Mouse (Mus musculus) ES-Bruce4 (cell line): ENCODE results near the gene Actl11. TPM values are rescaled to one million over a fixed set of nuclear protein-coding genes. Genes with fewer than 3 reads are reported as not detected.

Experiments used
- H3K27ac ChIP-seq: 2 replicates; pipeline ENCODE4 v1.5.1; 2012; ENCODE audit warnings: low read length, inconsistent platforms; ENCODE audit not compliant: insufficient read depth
- H3K27me3 ChIP-seq: 2 replicates; pipeline ENCODE4 v1.6.1; 2012; ENCODE audit warnings: mild to moderate bottlenecking, low read length, inconsistent platforms; ENCODE audit not compliant: control insufficient read depth, poor library complexity, insufficient read depth, severe bottlenecking
- H3K36me3 ChIP-seq: 2 replicates; pipeline ENCODE4 v1.6.1; 2012; ENCODE audit warnings: inconsistent platforms, mild to moderate bottlenecking, low read length, moderate library complexity; ENCODE audit not compliant: control insufficient read depth, poor library complexity, insufficient read depth, severe bottlenecking
- H3K4me1 ChIP-seq: one replicate; pipeline ENCODE4 v1.8.1; 2011; ENCODE audit warnings: low read length; ENCODE audit not compliant: control insufficient read depth, insufficient read depth
- H3K4me3 ChIP-seq: 2 replicates; pipeline ENCODE4 v1.5.1; 2011; ENCODE audit warnings: low read depth, mild to moderate bottlenecking, low read length
- H3K9ac ChIP-seq: 2 replicates; pipeline ENCODE4 v1.6.1; 2012; ENCODE audit warnings: low read depth, mild to moderate bottlenecking, inconsistent platforms; ENCODE audit not compliant: poor library complexity, severe bottlenecking
- H3K9me3 ChIP-seq: replicated peaks from 2 replicates; pipeline ENCODE4 v1.6.1; 2012; ENCODE audit warnings: mild to moderate bottlenecking, low read length, inconsistent platforms; ENCODE audit not compliant: control insufficient read depth, poor library complexity, insufficient read depth, severe bottlenecking
- CTCF ChIP-seq: IDR thresholded peaks from one replicate; pipeline ENCODE4 v1.8.1; 2011; ENCODE audit warnings: low read depth, low read length
- EP300 ChIP-seq: IDR thresholded peaks from 2 replicates; pipeline ENCODE4 v1.6.1; 2011; ENCODE audit warnings: low read depth, low read length; ENCODE audit not compliant: insufficient read depth
- POLR2A ChIP-seq: IDR thresholded peaks from one replicate; pipeline ENCODE4 v1.8.1; 2011; ENCODE audit warnings: low read length; ENCODE audit not compliant: insufficient read depth
- polyA plus RNA-seq: library from polyadenylated mRNA; stranded (reverse); fragments of >200 nt; gene quantifications from 2 replicates; pipeline ENCODE4 v1.2.4, GENCODE M21; 2011; ENCODE audit warnings: low read depth; ENCODE audit not compliant: missing spikeins, insufficient read depth, insufficient read length

Actl11 gene
- polyA plus RNA-seq, 1 experiment = not detected

GRCm38 (mm10) chr9:107950460-107951355, 22.4 kb downstream of the Actl11 start:
- H3K4me1 ChIP-seq = no peaks in the 10 kb centered on the region
- H3K9ac ChIP-seq = peak overlapping the region; percentile 11; the same call in 1 of the 2 replicates
- no peak overlapping the region for H3K27ac ChIP-seq
- no peaks in the 10 kb centered on the region for H3K27me3 ChIP-seq
- H3K36me3 ChIP-seq = no peaks in the 10 kb centered on the region
- H3K9me3 ChIP-seq = no peaks in the 10 kb centered on the region
- TF ChIP-seq EP300 = no peak
- TF ChIP-seq POLR2A = no peak
- TF ChIP-seq CTCF = no peak
- peak overlapping the region; percentile 64 for H3K4me3 ChIP-seq

- H3K4me1 ChIP-seq = no peaks in the 10 kb centered on the region
- H3K9me3 ChIP-seq = no peaks in the 10 kb centered on the region
- no peaks in the 10 kb centered on the region for H3K27me3 ChIP-seq
- H3K9ac ChIP-seq = no peak overlapping the region
- H3K36me3 ChIP-seq = no peaks in the 10 kb centered on the region
- TF ChIP-seq CTCF (no peak), EP300 (no peak), POLR2A (no peak)
- no peak overlapping the region for H3K4me3 ChIP-seq
- no peak overlapping the region for H3K27ac ChIP-seq
Measured at GRCm38 (mm10) chr9:107955613-107956289, 27.5 kb downstream of the Actl11 start.

GRCm38 (mm10) chr9:107957141-107957540, 28.9 kb downstream of the Actl11 start:
- Histone ChIP-seq H3K4me3 (no peak overlapping the region), H3K27me3 (no peaks in the 10 kb centered on the region), H3K9ac (no peak overlapping the region), H3K4me1 (peaks cover 2% of the 10 kb centered on the region), H3K9me3 (no peaks in the 10 kb centered on the region), H3K36me3 (no peaks in the 10 kb centered on the region), H3K27ac (no peak overlapping the region)
- TF ChIP-seq EP300 = no peak
- TF ChIP-seq CTCF = no peak
- no peak for TF ChIP-seq POLR2A

- Histone ChIP-seq H3K4me1 (peaks cover 5% of the 10 kb centered on the region), H3K9ac (no peak overlapping the region), H3K27ac (no peak overlapping the region), H3K9me3 (no peaks in the 10 kb centered on the region), H3K4me3 (no peak overlapping the region), H3K36me3 (no peaks in the 10 kb centered on the region), H3K27me3 (no peaks in the 10 kb centered on the region)
- TF ChIP-seq CTCF (no peak), EP300 (no peak), POLR2A (no peak)
Measured at GRCm38 (mm10) chr9:107959896-107960295, 31.6 kb downstream of the Actl11 start.

- no peaks in the 10 kb centered on the region for H3K27me3 ChIP-seq
- H3K4me1 ChIP-seq = peaks cover 5% of the 10 kb centered on the region
- H3K36me3 ChIP-seq = no peaks in the 10 kb centered on the region
- H3K9ac ChIP-seq = no peak overlapping the region
- no peak overlapping the region for H3K27ac ChIP-seq
- no peak for TF ChIP-seq EP300
- no peak for TF ChIP-seq POLR2A
- TF ChIP-seq CTCF = no peak
- no peaks in the 10 kb centered on the region for H3K9me3 ChIP-seq
- H3K4me3 ChIP-seq = no peak overlapping the region
Measured at GRCm38 (mm10) chr9:107960928-107961327, 32.7 kb downstream of the Actl11 start.

- H3K27ac ChIP-seq = no peak overlapping the region
- H3K4me3 ChIP-seq = no peak overlapping the region
- TF ChIP-seq CTCF = no peak
- peak; percentile 67 for TF ChIP-seq EP300
- TF ChIP-seq POLR2A = no peak
- H3K9me3 ChIP-seq = no peaks in the 10 kb centered on the region
- H3K4me1 ChIP-seq = peaks cover 5% of the 10 kb centered on the region
- no peaks in the 10 kb centered on the region for H3K36me3 ChIP-seq
- no peak overlapping the region for H3K9ac ChIP-seq
- no peaks in the 10 kb centered on the region for H3K27me3 ChIP-seq
Measured at GRCm38 (mm10) chr9:107961351-107961762, 33.1 kb downstream of the Actl11 start.
